Mouse (Mus musculus) liver, adult 2 months (tissue): ENCODE data around the gene Lima1. TPM values are rescaled to one million over a fixed set of nuclear protein-coding genes. Genes with fewer than 3 reads are reported as not detected.

ENCODE experiments used
- DNase-seq: peaks from one replicate; pipeline ENCODE4 v3.0.0-alpha.2; 2011; ENCODE audit warnings: low read depth, low spot score; ENCODE audit errors: extremely low read depth
- H3K27ac ChIP-seq: fragments of 200-500 bp; replicated peaks from 2 replicates; pipeline ENCODE4 v1.5.1; 2012; ENCODE audit warnings: low read depth, mild to moderate bottlenecking, control low read depth, inconsistent platforms, low read length; ENCODE audit not compliant: insufficient read depth
- H3K27me3 ChIP-seq: fragments of 200-500 bp; 2 replicates; pipeline ENCODE4 v1.6.1; 2012; ENCODE audit warnings: mild to moderate bottlenecking, moderate library complexity, low read length, inconsistent platforms; ENCODE audit not compliant: control insufficient read depth, insufficient read depth
- H3K36me3 ChIP-seq: fragments of 200-500 bp; 2 replicates; pipeline ENCODE4 v1.6.1; 2012; ENCODE audit warnings: low read length, inconsistent platforms; ENCODE audit not compliant: control insufficient read depth, insufficient read depth
- H3K4me1 ChIP-seq: fragments of 200-500 bp; 2 replicates; pipeline ENCODE4 v1.6.1; 2011; ENCODE audit warnings: low read length; ENCODE audit not compliant: control insufficient read depth, insufficient read depth
- H3K4me3 ChIP-seq: fragments of 200-500 bp; 2 replicates; pipeline ENCODE4 v1.5.1; 2011; ENCODE audit warnings: low read depth, mild to moderate bottlenecking, control low read depth, low read length, moderate library complexity; ENCODE audit not compliant: insufficient read depth
- H3K79me2 ChIP-seq: fragments of 200-500 bp; 2 replicates; pipeline ENCODE4 v1.6.1; 2012; ENCODE audit warnings: inconsistent platforms, mild to moderate bottlenecking, low read length, moderate library complexity; ENCODE audit not compliant: control insufficient read depth, insufficient read depth
- H3K9ac ChIP-seq: fragments of 200-500 bp; 2 replicates; pipeline ENCODE4 v1.6.1; 2012; ENCODE audit warnings: low read depth, mild to moderate bottlenecking, control low read depth, inconsistent platforms, low read length
- CTCF ChIP-seq: fragments of 200-500 bp; IDR thresholded peaks from 2 replicates; pipeline ENCODE4 v1.5.1; 2011; ENCODE audit warnings: low read depth, low read length, control low read depth
- POLR2A ChIP-seq: fragments of 200-500 bp; IDR thresholded peaks from 2 replicates; pipeline ENCODE4 v1.6.1; 2011; ENCODE audit warnings: low read length, control low read depth; ENCODE audit not compliant: insufficient read depth; ENCODE audit errors: extremely low read depth
- WGBS: fragments of 180-500 bp; shearing (Covaris S2); methylation state at CpG from one replicate; pipeline ENCODE4 v1.1.7; 2018; 5-methylcytosine and 5-hydroxymethylcytosine counted together
- polyA plus RNA-seq: library from polyadenylated mRNA; depleted of rRNA; stranded (reverse); fragments of >200 nt; gene quantifications from 2 replicates; pipeline ENCODE4 v1.2.3, GENCODE M21; 2012
- total RNA-seq: library from RNA; depleted of rRNA; stranded (reverse); fragments of >200 nt; gene quantifications from 2 replicates; pipeline ENCODE4 v1.2.3, GENCODE M21; 2014

The Lima1 gene
- total and polyA plus RNA-seq, 2 experiments: 11.2 to 28.9 TPM

DNA sequence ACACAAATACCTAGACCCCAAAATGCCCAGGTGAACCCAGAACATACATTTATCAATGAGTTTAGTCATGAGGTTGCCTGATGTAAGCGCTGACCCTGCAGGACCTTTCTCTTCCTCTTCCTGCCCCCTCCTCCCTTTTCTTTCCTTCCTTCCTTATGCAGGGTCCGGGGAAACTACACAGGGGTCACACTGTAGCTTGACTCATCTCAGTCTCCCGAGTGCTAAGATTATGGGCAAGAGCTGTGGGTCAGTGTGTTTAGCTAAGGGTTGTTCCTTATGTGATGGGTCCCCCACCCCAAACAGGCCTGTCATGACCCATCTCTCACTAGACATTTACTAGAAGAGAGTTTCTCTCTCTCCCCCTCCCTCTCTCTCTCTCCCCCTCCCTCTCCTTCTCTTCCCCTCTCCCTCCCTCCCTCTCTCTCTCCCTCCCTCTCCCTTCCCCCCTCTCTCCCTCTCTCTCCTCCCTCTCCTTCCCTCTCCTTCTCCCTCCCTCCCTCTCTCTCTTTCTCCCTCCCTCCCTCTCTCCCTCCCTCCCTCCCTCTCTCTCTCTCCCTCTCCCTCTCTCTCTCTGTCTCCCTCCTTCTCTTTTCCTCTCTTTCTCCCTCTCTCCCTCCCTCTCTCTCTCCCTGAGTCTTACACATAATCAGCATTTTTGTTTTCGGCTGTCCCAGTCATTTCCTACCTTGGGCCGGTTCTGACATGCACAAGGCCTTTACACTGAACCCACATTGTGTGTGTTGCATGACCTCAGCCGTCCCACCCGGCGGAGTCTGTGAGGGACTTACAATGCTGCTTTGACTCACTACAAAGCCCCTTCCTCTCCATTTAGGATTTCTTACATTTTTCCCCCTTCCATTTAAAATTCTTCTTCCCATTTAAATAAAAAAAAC is 57.7 kb downstream of the Lima1 start:
- TF ChIP-seq POLR2A (no peak), CTCF (no peak)
- Histone ChIP-seq H3K79me2 (peaks cover 17% of the 10 kb centered on the region; the same call in 1 of the 2 replicates), H3K9ac (peak overlapping the region; percentile 58; the same call in 1 of the 2 replicates), H3K4me3 (peak overlapping the region; percentile 38; the same call in 1 of the 2 replicates), H3K27ac (0 out of 2 replicates have a peak overlapping the region, but pooled peaks have one; percentile 43), H3K4me1 (peaks cover 3% of the 10 kb centered on the region; the same call in 1 of the 2 replicates), H3K36me3 (peaks cover 7% of the 10 kb centered on the region), H3K27me3 (no peaks in the 10 kb centered on the region)
- no peak for DNase-seq
- 71% methylated on average over 8 of the region's 8 CpGs for WGBS

DNA sequence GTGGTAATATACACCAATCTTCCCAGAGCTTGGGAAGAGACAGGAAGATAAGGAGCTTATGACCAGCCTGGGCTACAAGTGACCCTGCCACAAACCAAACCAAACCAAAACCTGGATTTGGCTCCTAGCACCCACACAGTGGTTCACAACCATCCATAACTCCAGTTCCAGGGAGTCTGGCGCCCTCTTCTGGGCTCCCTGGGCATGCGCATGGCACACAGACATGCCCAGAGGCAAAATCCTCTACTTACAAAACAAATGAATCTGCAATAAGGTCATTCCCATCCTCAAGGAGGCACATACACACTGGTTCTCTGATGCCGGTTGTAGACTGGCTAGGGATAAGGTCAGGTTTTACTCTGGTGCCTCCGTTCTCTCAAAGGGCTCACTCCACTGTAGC is 59.3 kb downstream of the Lima1 start:
- H3K36me3 ChIP-seq: peaks cover 7% of the 10 kb centered on the region
- WGBS: 97% methylated on average over 4 of the region's 4 CpGs
- H3K4me1 ChIP-seq: peaks cover 3% of the 10 kb centered on the region
- DNase-seq: no peak
- H3K4me3 ChIP-seq: no peak overlapping the region
- TF ChIP-seq POLR2A: no peak
- peak; percentile 60 for TF ChIP-seq CTCF
- no peaks in the 10 kb centered on the region for H3K27me3 ChIP-seq
- no peak overlapping the region for H3K9ac ChIP-seq
- H3K27ac ChIP-seq: no peak overlapping the region
- peaks cover 17% of the 10 kb centered on the region; the same call in 1 of the 2 replicates for H3K79me2 ChIP-seq

DNA sequence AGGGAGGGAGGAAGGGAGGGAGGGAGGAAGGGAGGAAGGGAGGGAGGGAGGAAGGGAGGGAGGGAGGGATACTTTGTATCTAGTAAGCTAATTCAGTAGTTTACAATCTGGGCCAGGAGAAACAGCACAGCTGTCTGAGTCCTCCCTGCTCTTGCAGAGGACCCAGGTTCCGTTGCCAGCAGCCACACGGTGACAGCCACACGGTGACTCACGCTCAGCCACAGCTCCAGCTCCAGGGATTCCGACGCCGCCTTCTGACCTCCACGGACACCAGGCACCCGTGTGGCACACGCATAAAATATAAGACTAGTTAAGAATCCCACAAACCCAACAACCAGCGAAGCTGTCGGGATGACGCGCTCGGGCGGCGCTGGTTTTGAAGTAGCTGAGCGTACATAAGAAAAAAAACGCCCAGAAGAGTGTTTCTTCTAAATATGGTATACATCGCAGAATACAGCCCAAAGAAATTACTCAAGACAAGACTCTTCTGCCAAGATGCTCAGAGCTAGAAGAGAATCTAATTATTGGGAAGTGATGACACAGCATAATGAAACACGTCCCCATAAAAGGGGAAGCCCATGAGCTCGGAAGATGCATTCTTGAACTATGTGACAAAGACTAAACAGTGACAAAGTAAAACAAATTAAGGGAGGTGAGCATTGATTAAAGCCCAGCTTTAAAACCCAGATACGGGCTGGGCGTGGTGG is 60.5 kb downstream of the Lima1 start:
- no peak for TF ChIP-seq CTCF
- Histone ChIP-seq H3K79me2 (peaks cover 17% of the 10 kb centered on the region; the same call in 1 of the 2 replicates), H3K27me3 (no peaks in the 10 kb centered on the region), H3K9ac (no peak overlapping the region), H3K4me3 (no peak overlapping the region), H3K36me3 (peaks cover 7% of the 10 kb centered on the region), H3K27ac (no peak overlapping the region), H3K4me1 (peaks cover 3% of the 10 kb centered on the region)
- 85% methylated on average over 24 of the region's 24 CpGs for WGBS
- no peak for DNase-seq

DNA sequence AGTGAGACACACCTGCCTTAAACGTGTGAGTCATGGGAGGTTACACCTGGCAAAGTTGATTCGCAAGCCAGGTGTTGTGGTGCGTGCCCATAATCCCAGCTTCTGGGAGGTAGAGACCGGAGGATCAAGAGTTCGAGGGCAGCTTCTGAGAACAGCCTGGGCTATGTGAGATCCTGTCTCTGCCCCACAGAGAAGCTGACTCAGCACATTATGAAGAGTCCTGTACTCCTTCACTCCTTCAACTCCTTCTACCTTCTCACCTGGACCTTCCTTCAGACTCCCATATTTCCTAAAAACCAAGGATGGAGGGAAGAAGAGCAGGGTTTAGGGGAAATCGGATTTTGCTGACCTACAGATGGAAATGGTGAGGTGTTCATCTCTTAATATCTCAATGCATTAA is 61.6 kb downstream of the Lima1 start:
- WGBS: 97% methylated on average over 6 of the region's 6 CpGs

DNA sequence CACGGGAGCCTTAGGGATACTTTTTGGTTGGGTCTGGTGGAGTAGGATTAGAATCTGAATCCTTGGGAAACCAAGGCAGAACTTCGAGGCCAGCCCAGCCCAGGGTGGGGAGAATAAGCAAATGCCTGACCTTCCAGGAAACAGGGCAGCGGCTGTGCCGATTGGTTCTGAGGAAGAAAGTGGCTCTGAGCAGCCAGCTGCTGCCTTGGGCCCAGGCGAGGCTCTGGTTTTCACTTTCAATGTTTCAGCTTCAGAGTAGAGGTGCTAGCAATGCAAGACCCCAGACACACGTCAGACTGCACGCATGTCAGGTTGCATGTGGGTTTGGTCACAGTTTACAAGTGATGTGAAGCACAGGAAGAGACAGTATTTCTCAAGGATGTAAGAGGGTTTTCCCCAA is 63.2 kb downstream of the Lima1 start:
- Histone ChIP-seq H3K27ac (no peak overlapping the region), H3K27me3 (no peaks in the 10 kb centered on the region), H3K79me2 (peaks cover 17% of the 10 kb centered on the region; the same call in 1 of the 2 replicates), H3K36me3 (peaks cover 13% of the 10 kb centered on the region), H3K4me1 (peaks cover 3% of the 10 kb centered on the region), H3K4me3 (no peak overlapping the region), H3K9ac (no peak overlapping the region)
- WGBS: 65% methylated on average over 7 of the region's 7 CpGs
- TF ChIP-seq POLR2A (no peak), CTCF (no peak)
- DNase-seq: no peak

More for the DNA sequence above, 61.6 kb downstream of the Lima1 start:
- H3K79me2 ChIP-seq: peaks cover 17% of the 10 kb centered on the region; the same call in 1 of the 2 replicates
- DNase-seq: no peak
- peaks cover 3% of the 10 kb centered on the region for H3K4me1 ChIP-seq
- no peaks in the 10 kb centered on the region for H3K27me3 ChIP-seq
- no peak overlapping the region for H3K27ac ChIP-seq
- H3K9ac ChIP-seq: no peak overlapping the region
- H3K4me3 ChIP-seq: no peak overlapping the region
- peaks cover 7% of the 10 kb centered on the region for H3K36me3 ChIP-seq
- TF ChIP-seq CTCF: no peak
- TF ChIP-seq POLR2A: no peak
